Mouse (Mus musculus) regulatory T cell (primary cell): Measurements from ENCODE around the gene Shox2.

ENCODE experiments used
- in situ Hi-C: fragments of 300-600 bp; cut with MboI, MseI; formaldehyde crosslinking; loops from one replicate; pipeline ENCODE4 v1.15.1; 2025; ENCODE audit warnings: high pct_unique_total_duplicates

The Shox2 gene

GRCm38 (mm10) chr3:66981706-66982105 is at the start of gene Shox2:
Shox2 (minus strand) TSS chr3:66981771.
- in situ Hi-C loops: loop anchor here (25.0 kb wide), 2 partner anchors 356 to 1806 kb away; no protein-coding TSS in a partner anchor

DNA sequence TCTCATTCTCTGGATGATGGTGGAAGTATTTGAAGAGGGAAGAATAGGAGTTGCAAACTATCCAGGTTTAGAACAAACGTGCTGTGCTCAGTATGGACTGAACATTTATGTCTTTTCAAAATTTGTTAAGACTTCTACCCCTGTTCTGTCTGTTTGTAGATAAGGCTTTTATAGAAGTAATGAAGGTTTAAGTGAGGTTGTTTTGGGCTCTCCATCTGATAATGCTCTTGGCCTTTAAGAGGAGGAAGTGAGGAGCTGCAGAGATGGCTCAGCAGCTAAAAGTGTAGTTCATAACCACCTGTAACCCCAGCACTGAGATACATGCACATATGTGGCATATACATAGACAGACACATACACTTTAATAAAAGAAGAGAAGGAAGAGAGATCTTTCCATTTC is 15.2 kb upstream of the Shox2 start:
- in situ Hi-C loops: loop anchor here (25.0 kb wide), 2 partner anchors 340 to 1790 kb away; no protein-coding TSS in a partner anchor

DNA sequence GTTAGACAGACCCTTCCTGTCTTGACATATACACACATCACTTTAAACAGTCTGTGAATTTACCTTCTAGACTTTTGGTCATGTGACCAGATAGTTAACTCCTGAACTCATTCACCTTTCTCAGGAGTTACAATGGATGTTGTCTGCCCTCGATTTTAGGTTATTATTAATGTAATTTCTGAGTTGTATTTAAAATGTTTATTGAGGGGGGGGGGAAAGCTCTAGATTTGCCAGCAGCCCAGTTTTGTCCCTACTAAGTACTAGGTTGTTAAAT is 4.7 kb upstream of the Shox2 start:
- in situ Hi-C loops: loop anchor here (25.0 kb wide), 2 partner anchors 351 to 1801 kb away; no protein-coding TSS in a partner anchor

- in situ Hi-C loops: loop anchor here (25.0 kb wide), 2 partner anchors 352 to 1802 kb away; no protein-coding TSS in a partner anchor
Observed at GRCm38 (mm10) chr3:66985539-66986286, 4.1 kb upstream of the Shox2 start.

GRCm38 (mm10) chr3:66983481-66983880 is 1.9 kb upstream of the Shox2 start:
- in situ Hi-C loops: loop anchor here (25.0 kb wide), 2 partner anchors 354 to 1804 kb away; no protein-coding TSS in a partner anchor

DNA sequence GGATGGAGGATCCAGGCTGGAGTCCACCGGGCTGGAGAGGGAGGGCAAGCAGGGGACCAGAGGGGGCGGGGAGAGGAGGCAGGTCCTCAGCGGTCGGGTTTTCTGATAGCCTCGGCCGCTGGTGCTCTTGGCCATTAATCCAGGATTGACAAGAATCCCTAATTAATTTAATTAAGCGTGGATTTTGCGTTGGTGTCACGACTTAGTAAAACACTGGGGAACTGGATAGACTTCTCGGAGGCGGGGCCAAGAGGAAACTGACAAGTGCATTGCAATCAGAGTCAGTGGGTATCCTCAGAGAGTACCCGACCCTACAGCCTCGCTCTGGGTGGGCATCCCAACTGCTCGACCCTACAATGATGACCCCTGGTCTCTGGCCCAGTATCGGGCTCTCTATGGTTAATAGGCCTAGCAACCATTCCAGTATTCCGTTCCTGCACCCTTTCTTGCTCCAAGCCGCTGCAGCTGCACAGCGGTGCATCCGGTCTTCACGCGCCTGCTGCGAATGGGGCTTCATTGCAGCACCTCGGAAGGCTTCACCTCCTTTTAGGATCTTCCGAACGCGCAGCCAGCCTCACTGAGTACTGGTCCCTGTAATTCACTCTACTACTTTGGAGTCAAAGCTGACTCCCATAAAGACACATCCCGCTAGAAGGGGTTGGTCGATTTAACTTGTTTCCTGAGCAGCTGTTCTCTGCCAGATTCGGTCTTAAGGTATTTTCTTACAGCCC is 775 bp upstream of the Shox2 start:
- in situ Hi-C loops: loop anchor here (25.0 kb wide), 2 partner anchors 355 to 1805 kb away; no protein-coding TSS in a partner anchor

- in situ Hi-C loops: loop anchor here (25.0 kb wide), 2 partner anchors 356 to 1806 kb away; no protein-coding TSS in a partner anchor
Observed at GRCm38 (mm10) chr3:66981101-66981661, 390 bp downstream of the Shox2 start, which contains the start of gene Rsrc1. Rsrc1 (plus strand) TSS chr3:66981390.

DNA sequence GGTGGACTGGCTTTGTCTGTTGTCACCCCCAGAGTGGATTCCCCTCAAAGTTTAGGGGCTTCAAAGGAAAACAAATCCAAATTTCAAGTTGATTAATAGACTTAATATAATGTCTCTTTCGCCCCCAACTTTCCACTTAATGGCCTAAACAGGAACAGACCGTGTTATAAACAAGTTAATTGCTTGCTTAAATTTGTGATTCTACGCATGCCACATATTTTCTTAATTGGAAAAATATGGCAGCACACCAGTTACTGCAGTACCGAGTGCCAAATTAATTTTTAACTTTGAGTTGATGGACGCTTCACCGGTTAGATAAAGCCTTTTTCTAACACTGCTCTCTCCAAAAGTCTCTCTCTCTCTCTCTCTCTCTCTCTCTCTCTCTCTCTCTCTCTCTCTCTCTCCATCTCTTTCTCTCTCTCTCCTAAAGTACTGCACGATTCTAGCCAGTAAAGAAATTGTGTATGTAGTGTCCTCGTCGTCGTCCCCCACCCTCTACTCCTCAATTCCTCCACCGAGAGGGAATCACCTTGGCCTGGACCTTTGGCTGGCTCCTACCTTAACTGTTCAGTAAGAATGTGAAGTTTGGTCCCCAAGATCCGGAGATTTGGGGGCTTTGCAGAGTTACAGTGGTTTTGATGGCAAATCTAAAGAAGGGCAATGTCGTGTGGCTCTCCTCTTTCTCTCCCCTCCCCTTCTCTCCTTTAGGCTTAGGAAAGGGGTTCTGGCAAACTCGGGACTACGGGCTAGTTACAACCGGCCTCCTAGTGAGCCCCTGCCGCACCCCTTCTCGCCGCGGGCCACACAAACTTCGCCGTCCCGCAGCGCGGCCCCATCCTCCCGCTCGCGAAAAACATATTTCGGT is 1.2 kb downstream of the Shox2 start:
- in situ Hi-C loops: loop anchor here (25.0 kb wide), 2 partner anchors 357 to 1807 kb away; no protein-coding TSS in a partner anchor

- in situ Hi-C loops: loop anchor here (10.0 to 25.0 kb wide), 3 partner anchors 358 to 1808 kb away; no protein-coding TSS in a partner anchor
Observed at GRCm38 (mm10) chr3:66979491-66979890, 2.1 kb downstream of the Shox2 start.

GRCm38 (mm10) chr3:66978457-66979381 is 2.9 kb downstream of the Shox2 start:
- in situ Hi-C loops: loop anchor here (10.0 to 25.0 kb wide), 3 partner anchors 359 to 1809 kb away; no protein-coding TSS in a partner anchor

- in situ Hi-C loops: loop anchor here (10.0 to 25.0 kb wide), 3 partner anchors 359 to 1809 kb away; no protein-coding TSS in a partner anchor
Observed at GRCm38 (mm10) chr3:66977811-66978456, 3.6 kb downstream of the Shox2 start.

- in situ Hi-C loops: loop anchor here (10.0 to 25.0 kb wide), 3 partner anchors 360 to 1810 kb away; no protein-coding TSS in a partner anchor
Observed at GRCm38 (mm10) chr3:66976889-66977615, 4.5 kb downstream of the Shox2 start.

- in situ Hi-C loops: loop anchor here (10.0 kb wide), 1 partner anchor 600 kb away; no protein-coding TSS in a partner anchor
Observed at GRCm38 (mm10) chr3:66974501-66974900, 7.1 kb downstream of the Shox2 start.

DNA sequence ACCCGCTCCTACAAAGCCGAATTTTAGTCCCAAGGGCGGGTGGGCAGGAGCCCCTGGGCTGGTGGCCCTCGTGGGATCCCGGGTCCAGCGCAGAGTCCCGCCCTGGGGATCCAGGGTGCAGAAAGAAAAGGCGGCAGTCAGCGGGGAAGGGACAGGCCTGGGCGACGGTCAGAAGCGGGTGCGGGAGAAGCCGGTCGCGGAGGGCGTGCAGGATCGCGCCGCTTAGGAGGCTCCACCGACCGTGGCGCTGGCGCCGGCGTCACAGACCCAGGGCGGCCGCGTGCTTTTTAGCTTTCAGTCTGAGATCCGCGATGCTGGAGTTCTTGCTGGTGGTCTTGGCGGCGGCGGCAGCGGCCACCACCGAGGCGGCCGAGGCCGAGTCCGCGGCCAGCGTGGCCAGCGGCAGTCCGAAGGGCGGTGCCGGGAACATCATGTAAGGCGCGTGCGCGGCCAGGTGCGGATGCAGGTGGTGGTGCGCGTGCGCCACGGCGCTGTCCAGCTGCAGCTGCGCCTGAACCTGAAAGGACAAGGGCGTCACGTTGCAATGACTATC is 8.1 kb downstream of the Shox2 start:
- in situ Hi-C loops: loop anchor here (10.0 kb wide), 1 partner anchor 601 kb away; no protein-coding TSS in a partner anchor

DNA sequence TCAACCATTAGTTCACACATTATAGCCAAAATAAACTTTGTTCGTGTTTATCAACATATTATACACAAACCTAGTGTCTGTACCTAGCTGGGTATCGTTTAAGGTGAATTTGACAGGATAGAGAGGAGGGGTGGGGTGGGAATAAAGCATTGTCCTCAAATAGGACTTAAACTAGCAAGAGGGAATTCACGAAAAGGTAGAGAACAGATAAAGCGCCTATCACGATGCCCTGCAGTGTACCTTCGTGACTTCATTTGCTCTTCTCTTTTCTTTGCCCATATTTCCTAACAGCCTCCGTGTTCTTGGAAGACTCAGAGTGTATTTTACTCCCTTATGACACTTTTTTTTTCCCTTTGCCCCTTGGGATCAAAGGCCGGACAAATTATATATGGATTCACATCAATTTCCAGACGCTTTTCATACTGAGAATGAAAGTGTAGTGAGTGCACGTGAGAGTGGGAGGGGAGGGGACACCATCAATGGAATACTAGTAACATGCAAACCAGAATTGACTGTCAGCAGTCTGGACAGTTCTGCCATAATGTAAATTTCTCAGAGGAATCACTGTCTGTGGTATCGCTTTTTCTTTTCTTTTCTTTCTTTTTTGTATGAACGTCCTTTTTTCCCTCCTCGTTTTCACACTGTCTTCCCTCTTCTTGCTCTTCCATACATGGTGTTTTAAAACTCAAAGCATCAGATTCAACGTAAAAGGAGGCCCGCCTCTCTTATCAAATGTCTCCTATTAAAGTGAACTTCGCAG is 9.2 kb downstream of the Shox2 start:
- in situ Hi-C loops: loop anchor here (10.0 kb wide), 1 partner anchor 602 kb away; no protein-coding TSS in a partner anchor

DNA sequence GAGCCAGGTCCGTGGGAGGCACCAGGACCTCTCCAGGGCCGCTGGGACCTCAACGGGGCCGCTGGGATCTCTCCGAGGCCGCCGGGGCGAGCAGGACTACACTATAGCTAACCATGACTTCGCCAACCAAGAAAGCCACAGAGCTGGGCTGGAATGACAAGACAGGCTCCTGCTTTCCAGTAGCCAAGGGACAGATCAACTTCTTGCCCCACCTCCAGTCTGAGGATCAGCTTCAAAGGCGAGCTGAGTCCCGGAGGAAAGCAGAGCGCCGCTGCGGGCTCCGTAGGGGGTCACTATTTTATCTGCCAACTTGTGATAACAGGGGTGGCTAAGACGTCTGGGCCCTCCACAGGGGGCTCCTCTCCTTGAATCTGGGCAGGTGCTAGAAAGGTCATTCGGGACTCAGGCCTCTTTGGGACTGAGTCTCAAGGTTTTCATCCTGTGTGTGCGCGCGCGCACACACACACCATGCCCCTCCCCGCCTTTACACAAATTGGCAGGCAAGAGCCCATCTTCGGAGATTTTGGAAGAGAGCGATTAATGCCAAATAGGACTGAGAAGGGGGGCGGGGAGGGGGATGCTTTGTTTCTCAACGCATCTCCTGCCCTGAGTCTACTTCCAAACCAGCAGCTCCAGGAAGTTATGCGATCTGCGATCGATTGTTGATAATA is 10.8 kb downstream of the Shox2 start:
- in situ Hi-C loops: loop anchor here (10.0 kb wide), 1 partner anchor 604 kb away; no protein-coding TSS in a partner anchor
